Mouse (Mus musculus): ENCODE results near the gene Cog5. TPM values are rescaled to one million over a fixed set of nuclear protein-coding genes. Genes with fewer than 3 reads are reported as not detected.
A peak's percentile ranks its signal among the peaks of the same experiment; 100 is the strongest.

Gene Cog5
- total RNA-seq, 2 experiments from 2014 or later = 38.4 to 56.9 TPM

DNA sequence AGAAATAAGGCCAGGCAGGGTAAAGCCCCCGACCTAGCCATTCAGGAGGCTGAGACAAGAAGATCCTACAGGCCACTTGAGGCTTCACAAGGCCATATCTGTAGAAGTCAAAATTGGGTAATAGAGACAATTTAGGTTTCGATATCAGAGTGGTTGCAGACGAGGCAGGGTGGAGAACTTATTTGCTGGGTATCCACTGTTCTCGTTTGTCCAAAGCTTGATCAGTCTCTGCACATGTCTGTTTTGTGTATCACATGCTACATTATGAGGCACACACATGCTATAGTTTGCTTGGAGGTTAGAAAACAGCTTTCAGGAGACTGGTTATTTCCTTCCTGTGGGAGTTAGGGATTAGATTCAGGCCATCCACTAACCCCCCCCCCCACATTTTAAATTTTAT, 301.2 kb downstream of the Cog5 start:
- peak; percentile 73 for ATAC-seq (replicated peaks; ENCODE audit: low FRiP score, low TSS enrichment, poor library complexity, severe bottlenecking)

GRCm38 (mm10) chr12:31964074-31964473, 309.4 kb downstream of the Cog5 start:
- ATAC-seq (replicated peaks; ENCODE audit: low FRiP score, low TSS enrichment, poor library complexity, severe bottlenecking) = no peak

DNA sequence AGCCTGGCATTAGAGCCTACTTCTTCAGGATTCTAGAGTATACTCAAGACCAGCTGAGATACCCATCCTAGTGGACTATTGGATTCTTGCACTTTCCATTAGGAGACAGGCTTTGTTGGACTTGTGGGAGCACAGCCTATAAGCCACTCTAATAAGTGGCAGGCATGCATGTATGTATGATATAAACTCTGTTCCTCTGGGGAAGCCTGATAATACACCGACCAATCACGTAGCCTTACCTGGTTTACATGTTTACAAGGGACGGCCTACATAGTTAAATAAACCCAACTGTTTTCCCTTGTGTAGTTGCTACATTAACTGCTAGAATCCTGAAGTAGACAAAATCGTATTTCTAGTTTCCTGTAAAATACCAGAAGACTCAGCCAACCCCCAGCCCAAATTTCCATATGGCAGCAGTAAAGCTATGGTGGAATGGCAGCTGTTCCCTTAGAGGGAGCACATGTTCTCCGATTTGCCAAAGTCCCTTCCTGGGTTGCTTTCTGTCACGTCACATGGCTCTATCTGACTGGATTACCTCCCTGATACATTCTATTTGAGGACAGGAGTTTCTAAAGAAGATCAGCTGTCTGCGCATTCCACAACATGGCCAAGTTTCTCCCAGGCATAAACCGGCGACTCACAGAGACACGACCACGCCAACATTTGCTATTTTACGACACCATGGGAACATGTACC, 311.0 kb downstream of the Cog5 start:
- peak; percentile 78 for ATAC-seq (replicated peaks; ENCODE audit: low FRiP score, low TSS enrichment, poor library complexity, severe bottlenecking)

DNA sequence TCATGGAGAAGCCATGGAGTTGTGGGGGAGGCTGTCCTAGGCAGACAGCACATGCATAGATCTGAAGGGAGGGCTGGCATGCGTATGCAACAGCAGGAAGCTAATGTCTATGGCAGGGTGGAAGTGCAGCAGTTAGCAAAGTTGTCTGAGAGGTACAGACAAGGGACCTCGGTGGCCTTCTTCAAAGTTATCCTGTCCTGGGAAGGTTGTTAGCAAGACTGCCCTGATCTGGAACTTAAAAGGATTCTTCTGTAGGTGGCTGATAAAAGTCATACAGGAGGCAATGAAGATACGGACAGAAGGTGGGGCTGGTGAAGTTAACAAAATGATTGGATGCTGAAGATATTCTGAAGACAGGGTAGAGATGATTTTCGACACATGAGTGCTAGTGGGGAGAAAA, 311.7 kb downstream of the Cog5 start:
- peak; percentile 89 for ATAC-seq (replicated peaks; ENCODE audit: low FRiP score, low TSS enrichment, poor library complexity, severe bottlenecking)

DNA sequence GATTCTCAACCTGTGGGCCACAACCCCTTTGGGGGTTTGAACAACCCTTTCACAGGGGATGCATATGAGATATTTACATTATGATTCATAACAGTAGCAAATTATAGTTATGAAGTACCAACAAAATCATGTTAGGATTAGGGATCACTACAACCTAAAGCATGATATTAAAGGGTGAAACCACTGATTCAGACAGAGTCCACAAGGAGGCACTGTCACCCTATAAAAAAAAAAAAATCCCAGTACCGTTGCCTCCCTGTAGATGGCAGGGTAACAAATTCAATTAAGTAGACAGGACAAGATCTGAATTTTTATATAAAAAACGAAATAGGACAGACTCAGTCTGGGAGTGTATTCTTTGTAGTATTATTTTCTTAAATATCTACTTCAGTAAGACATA, 312.9 kb downstream of the Cog5 start:
- ATAC-seq (replicated peaks; ENCODE audit: low FRiP score, low TSS enrichment, poor library complexity, severe bottlenecking) = peak; percentile 58

- no peak for ATAC-seq (replicated peaks; ENCODE audit: low FRiP score, low TSS enrichment, poor library complexity, severe bottlenecking)
These were observed 314.4 kb downstream of the Cog5 start for GRCm38 (mm10) chr12:31969111-31969510.

GRCm38 (mm10) chr12:31971547-31971946, 316.9 kb downstream of the Cog5 start:
- ATAC-seq (replicated peaks; ENCODE audit: low FRiP score, low TSS enrichment, poor library complexity, severe bottlenecking) = no peak

GRCm38 (mm10) chr12:31973473-31974172, 319.0 kb downstream of the Cog5 start:
- peak; percentile 97 for ATAC-seq (replicated peaks; ENCODE audit: low FRiP score, low TSS enrichment, poor library complexity, severe bottlenecking)

- ATAC-seq (replicated peaks; ENCODE audit: low FRiP score, low TSS enrichment, poor library complexity, severe bottlenecking) = no peak
These were observed 321.9 kb downstream of the Cog5 start for GRCm38 (mm10) chr12:31976544-31976943.

DNA sequence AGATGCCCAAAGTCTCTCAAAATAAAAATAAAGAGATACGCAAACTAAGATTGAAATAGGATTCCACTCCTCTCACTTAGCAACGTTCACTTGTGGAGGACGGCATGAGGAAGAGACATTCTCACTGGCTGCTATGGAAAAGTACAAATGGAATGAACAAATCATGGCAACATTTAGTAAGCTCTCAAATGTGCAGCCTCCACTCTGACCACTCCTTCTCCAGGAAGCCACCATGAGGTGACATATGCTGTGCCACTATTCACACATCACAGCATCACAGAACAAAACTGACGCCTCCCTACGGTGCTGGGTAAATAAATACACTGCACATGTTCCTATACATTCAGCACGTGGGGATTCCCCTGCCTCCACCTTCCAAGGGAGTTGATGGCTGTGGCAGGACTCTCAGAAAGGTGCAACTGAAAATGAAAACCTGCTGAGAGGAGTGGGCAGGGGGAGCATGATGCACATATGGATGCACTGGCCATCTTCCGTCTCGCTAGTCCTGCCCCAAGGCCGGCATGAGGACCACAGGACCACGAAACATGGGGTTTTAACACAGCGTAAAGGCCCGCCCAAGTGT, 323.0 kb downstream of the Cog5 start:
- no peak for ATAC-seq (replicated peaks; ENCODE audit: low FRiP score, low TSS enrichment, poor library complexity, severe bottlenecking)

GRCm38 (mm10) chr12:31983238-31983637, 328.6 kb downstream of the Cog5 start:
- ATAC-seq (replicated peaks; ENCODE audit: low FRiP score, low TSS enrichment, poor library complexity, severe bottlenecking) = no peak

GRCm38 (mm10) chr12:31983769-31984168, 329.1 kb downstream of the Cog5 start:
- no peak for ATAC-seq (replicated peaks; ENCODE audit: low FRiP score, low TSS enrichment, poor library complexity, severe bottlenecking)

DNA sequence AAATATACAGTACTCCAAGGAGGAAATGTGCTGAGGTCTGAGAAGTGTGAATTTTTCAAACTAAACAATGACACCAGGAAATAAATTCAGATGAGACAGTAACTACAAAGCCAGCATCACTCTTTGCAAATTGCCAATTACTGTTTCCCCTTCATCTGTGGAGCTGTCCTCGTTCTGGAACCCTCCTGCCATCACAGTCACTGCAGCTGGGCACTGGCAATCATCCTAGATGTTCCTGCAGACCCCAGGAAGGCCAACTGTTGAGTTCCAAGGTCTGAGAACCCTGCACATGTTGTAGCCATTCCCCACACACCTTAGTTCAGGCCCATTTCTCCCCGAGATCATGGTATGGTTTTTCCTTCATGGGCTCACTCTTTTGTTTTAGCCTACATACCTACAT, 329.5 kb downstream of the Cog5 start:
- ATAC-seq (replicated peaks; ENCODE audit: low FRiP score, low TSS enrichment, poor library complexity, severe bottlenecking) = no peak

DNA sequence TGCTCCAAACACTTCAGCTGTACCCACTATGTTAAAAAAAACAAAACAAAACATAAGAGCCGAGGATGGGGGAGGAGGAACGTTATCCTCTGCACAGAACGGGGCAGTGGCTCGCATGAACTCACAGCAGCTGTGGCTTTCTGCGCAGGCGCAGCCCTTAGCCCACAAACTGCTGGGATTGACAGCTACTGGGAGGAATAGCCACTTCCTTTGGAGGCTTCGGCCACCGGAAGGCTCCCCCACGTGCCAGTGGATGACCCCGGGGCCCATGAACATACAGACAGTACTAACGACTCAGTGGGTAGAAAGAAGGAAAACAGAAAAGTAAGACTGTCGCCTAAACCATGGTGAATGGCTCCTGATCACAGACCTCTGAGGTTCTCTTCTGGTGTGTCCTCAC, 330.0 kb downstream of the Cog5 start:
- ATAC-seq (replicated peaks; ENCODE audit: low FRiP score, low TSS enrichment, poor library complexity, severe bottlenecking) = peak; percentile 33; the same call in 1 of the 2 replicates

DNA sequence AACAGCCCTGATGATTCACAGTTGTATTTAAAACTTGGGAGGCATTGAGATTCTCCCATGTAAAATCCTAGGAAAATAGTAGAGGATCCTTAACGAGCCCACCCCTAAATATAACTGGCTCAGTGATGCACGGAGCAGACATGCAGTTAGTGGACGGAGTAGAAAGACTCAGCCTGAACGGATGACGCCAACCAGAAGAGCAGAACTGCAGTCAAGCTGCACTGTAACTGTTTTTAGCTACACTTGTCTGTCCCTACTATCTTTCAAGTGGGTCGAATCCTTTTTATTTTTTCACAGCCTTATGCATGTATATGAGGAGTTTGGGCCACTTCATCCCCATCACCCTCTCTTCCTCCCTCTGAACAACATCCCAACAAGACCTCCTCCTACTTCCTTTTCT, 331.1 kb downstream of the Cog5 start:
- no peak for ATAC-seq (replicated peaks; ENCODE audit: low FRiP score, low TSS enrichment, poor library complexity, severe bottlenecking)

- ATAC-seq (replicated peaks; ENCODE audit: low FRiP score, low TSS enrichment, poor library complexity, severe bottlenecking) = no peak
These were observed 331.8 kb downstream of the Cog5 start for GRCm38 (mm10) chr12:31986463-31986862.

Other genes with a start within 250 kb of the Cog5 start
- gene Cbll1, start 155.3 kb upstream of the Cog5 start, total RNA-seq (2014; fragmentation: Nextera tagmentation) = 27.1 and 53.1 TPM in 2 replicates
- 6.8 and 8.8 TPM in 2 replicates for gene Cbll1, start 155.3 kb upstream of the Cog5 start, total RNA-seq (2017)
- gene Slc26a4, start 94.9 kb upstream of the Cog5 start, total RNA-seq (2014; fragmentation: Nextera tagmentation) = not detected in 2 replicates
- gene Slc26a4, start 94.9 kb upstream of the Cog5 start, total RNA-seq (2017) = not detected in 2 replicates
- 75.6 and 85.6 TPM in 2 replicates for gene Bcap29, start 20.2 kb upstream of the Cog5 start, total RNA-seq (2014; fragmentation: Nextera tagmentation)
- 59.7 and 70.3 TPM in 2 replicates for gene Bcap29, start 20.2 kb upstream of the Cog5 start, total RNA-seq (2017)
- gene Dus4l, start within 50 bp of the Cog5 start, total RNA-seq (2014; fragmentation: Nextera tagmentation) = 11.7 and 15.3 TPM in 2 replicates
- gene Dus4l, start within 50 bp of the Cog5 start, total RNA-seq (2017) = 19.3 and 54.4 TPM in 2 replicates
- gene Gpr22, start 59.1 kb downstream of the Cog5 start, total RNA-seq (2014; fragmentation: Nextera tagmentation) = not detected in 2 replicates
- not detected in 2 replicates for gene Gpr22, start 59.1 kb downstream of the Cog5 start, total RNA-seq (2017)